Mouse (Mus musculus): ENCODE data around the gene Ndfip2.

GRCm38 (mm10) chr14:105328397-105329302, 70.3 kb downstream of the Ndfip2 start:
- TF ChIP-seq GATA1 (IDR thresholded peaks at IDR 0.05; ENCODE audit: borderline replicate concordance, low read length) (no peak), CTCF (IDR thresholded peaks at IDR 0.05; ENCODE audit: low read depth, low read length) (no peak)

Data from G1E (cell line).